Mouse (Mus musculus): ENCODE data around the gene Hmgxb4.
"Not testable (repeated sequence)": the region's sequence is repeated elsewhere in the genome, so short reads cannot be mapped to it uniquely, and the experiment has no call there.

DNA sequence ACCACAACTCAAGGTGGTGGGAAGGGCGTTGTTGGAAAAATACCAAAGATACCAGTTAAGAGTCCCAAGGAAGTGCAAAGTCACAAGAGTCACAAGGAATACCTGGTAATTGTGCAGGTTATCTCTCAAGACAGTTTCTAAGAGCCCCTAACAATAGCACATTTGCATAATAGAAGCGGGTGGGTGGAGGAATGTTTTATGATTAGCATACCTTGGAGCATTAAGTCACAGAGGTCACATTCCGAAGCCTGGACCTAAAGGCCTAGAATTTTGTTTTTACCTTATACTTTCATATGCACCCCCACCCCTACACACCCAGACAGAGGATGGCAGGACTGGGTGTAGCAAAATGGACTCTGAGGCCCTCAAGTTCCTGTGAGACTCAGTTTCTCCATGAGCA lies 22.9 kb upstream of the Hmgxb4 start:
- not testable (repeated sequence) for TF ChIP-seq CTCF (IDR thresholded peaks at IDR 0.05; ENCODE audit: borderline replicate concordance, control insufficient read depth, extremely low read depth, insufficient read depth, low read length, poor library complexity); POLR2A (IDR thresholded peaks at IDR 0.05; ENCODE audit: control insufficient read depth, extremely low read depth, insufficient read depth, low read length, poor library complexity)

All from thymus, adult 2 months (tissue).